Mouse (Mus musculus) stomach, postnatal 0 days (tissue): ENCODE measurements around the gene Efhd1.

Experiments used
- CTCF ChIP-seq: IDR thresholded peaks from 2 replicates; pipeline ENCODE4 v1.5.1; 2016; ENCODE audit warnings: antibody characterized with exemption, low read depth, mild to moderate bottlenecking, moderate library complexity
- EP300 ChIP-seq: optimal IDR thresholded peaks from 2 replicates; pipeline ENCODE3; 2016; ENCODE audit warnings: antibody characterized with exemption

DNA sequence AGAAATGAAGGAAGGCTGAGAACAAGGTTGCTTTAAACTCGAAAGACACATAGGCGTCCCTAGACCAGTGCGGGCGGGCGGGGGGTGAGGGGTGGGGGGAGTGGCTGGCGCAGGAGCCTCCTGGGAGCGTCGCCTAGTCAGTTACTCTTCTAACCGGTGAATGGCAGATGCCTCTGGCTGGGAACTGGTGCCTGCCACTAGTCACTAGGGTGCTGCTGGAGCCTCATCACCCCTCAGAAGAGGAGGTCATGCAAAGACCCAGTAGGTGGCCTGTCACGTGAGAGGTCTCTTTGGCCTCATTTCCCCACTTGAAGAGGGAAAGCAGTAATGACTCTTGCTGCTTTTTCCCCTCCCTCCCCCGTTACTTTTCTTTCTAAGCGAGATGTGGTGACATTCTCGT lies 1.0 kb downstream of the Efhd1 start:
- no peak for TF ChIP-seq EP300
- no peak for TF ChIP-seq CTCF
